Mouse (Mus musculus): ENCODE data around the gene Tbc1d17.

The Tbc1d17 gene

DNA sequence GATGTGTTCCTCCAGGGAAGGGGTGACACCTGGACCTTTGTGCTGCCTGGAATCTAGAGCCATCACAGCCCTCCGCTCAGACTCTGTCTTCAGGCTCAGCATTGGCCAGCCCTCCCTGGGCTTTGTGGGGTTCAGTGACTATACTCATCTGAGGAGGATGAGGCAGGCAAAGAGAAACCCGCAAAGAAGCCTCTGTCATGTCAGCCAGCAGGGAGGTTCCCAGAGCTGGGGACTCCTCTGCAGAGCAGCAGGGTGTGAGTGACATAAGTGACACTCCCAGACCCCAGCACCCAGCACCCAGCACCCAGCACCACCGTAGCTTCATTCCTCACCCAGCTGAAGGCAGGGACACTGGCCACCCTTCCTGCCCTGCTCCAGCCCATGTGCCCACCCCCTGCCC, 59.3 kb downstream of the Tbc1d17 start:
- no peak for DNase-seq (ENCODE audit: low spot score in 2 of 2)

Data from spleen, postnatal 14 days (tissue).